Mouse (Mus musculus) forebrain, embryonic 15.5 days (tissue): ENCODE measurements at regions not wholly inside any gene's neighbourhood (a gene's known extent, or its start where the extent isn't known, plus 50 kb on each side); places are given as distances from the start of the nearest gene placed in this dataset.
A peak's percentile ranks its signal among the peaks of the same experiment; 100 is the strongest.

Experiments
- ATAC-seq: fragments of 200-750 bp; cut with Nextera tagmentation; replicated peaks from 2 replicates; pipeline ENCODE4 v1.8.0; 2017; ENCODE audit warnings: mild to moderate bottlenecking, moderate TSS enrichment, moderate library complexity
- H3K27ac ChIP-seq: fragments of 300-500 bp; sonication (generic); replicated peaks from 2 replicates; pipeline ENCODE4 v1.5.1; 2015; ENCODE audit warnings: mild to moderate bottlenecking, inconsistent platforms
- H3K27me3 ChIP-seq: fragments of 300-500 bp; sonication (generic); 2 replicates; pipeline ENCODE4 v1.6.1; 2015; ENCODE audit warnings: inconsistent platforms
- H3K36me3 ChIP-seq: fragments of 300-500 bp; sonication (generic); 2 replicates; pipeline ENCODE4 v1.6.1; 2015; ENCODE audit warnings: mild to moderate bottlenecking, inconsistent platforms
- H3K4me1 ChIP-seq: fragments of 300-500 bp; sonication (generic); 2 replicates; pipeline ENCODE4 v1.6.1; 2015; ENCODE audit warnings: inconsistent platforms
- H3K4me2 ChIP-seq: fragments of 300-500 bp; sonication (generic); replicated peaks from 2 replicates; pipeline ENCODE4 v1.6.1; 2015; ENCODE audit warnings: mild to moderate bottlenecking, inconsistent platforms
- H3K4me3 ChIP-seq: fragments of 300-500 bp; sonication (generic); 2 replicates; pipeline ENCODE4 v1.5.1; 2015; ENCODE audit warnings: mild to moderate bottlenecking, inconsistent platforms
- H3K9ac ChIP-seq: fragments of 300-500 bp; sonication (generic); replicated peaks from 2 replicates; pipeline ENCODE4 v1.6.1; 2015; ENCODE audit warnings: mild to moderate bottlenecking, inconsistent platforms
- H3K9me3 ChIP-seq: fragments of 300-500 bp; sonication (generic); 2 replicates; pipeline ENCODE4 v1.6.1; 2016; ENCODE audit warnings: inconsistent platforms
- WGBS: fragments of 180-500 bp; shearing (Covaris S2); methylation state at CpG from one replicate; pipeline ENCODE4 v1.1.7; 2015; ENCODE audit warnings: mixed read lengths; 5-methylcytosine and 5-hydroxymethylcytosine counted together

DNA sequence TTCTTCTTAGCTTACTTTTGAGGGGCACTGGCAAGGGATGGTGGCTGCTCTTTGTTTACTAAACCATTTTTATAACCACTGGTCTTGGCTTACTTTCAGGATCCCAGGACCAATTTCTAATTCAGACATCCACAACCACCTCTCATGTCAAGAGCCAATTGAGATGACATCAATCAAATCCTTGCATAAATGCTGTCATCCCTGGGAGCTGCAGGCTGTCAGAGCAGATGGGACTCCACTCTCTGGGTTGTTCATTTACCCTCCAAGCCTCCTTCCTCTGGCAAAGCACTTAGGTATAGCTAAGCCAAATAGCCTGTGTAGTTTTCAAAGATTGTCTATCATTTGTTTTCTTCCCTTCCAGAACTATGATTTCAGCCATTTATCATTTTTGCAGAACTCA lies 385.0 kb upstream of the Lrrc7 start:
- H3K27ac ChIP-seq = no peak overlapping the region
- H3K9ac ChIP-seq = no peak overlapping the region
- no peak overlapping the region for H3K4me2 ChIP-seq
- H3K4me3 ChIP-seq = no peak overlapping the region
- H3K9me3 ChIP-seq = peaks cover 5% of the 10 kb centered on the region; the same call in 1 of the 2 replicates
- ATAC-seq = peak; percentile 78
- H3K27me3 ChIP-seq = no peaks in the 10 kb centered on the region
- no peaks in the 10 kb centered on the region for H3K4me1 ChIP-seq
- H3K36me3 ChIP-seq = no peaks in the 10 kb centered on the region

DNA sequence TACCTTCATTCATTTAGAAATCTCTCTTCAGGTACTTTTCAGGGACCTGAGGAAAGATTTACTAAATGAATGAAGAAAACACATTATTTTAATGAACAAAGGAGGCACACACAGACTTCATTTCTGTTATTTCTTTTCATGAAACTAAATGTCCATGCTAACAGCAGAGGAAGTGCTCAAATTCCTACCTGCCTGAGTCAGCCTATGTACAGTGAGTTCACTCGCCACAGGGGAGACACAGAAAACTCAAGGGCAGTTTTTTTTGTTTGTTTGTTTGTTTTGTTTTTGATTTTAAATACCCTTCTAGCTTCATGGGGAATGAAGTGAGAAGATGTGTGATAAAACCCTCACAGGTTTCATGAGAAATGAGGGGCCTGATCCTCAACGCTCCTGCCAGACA lies 343.1 kb upstream of the Lrrc7 start:
- Histone ChIP-seq H3K4me2 (no peak overlapping the region), H3K4me3 (no peak overlapping the region), H3K36me3 (no peaks in the 10 kb centered on the region), H3K9ac (no peak overlapping the region), H3K27ac (no peak overlapping the region), H3K27me3 (no peaks in the 10 kb centered on the region), H3K4me1 (no peaks in the 10 kb centered on the region), H3K9me3 (no peaks in the 10 kb centered on the region)
- WGBS = 72% methylated on average over 2 of the region's 2 CpGs
- no peak for ATAC-seq

DNA sequence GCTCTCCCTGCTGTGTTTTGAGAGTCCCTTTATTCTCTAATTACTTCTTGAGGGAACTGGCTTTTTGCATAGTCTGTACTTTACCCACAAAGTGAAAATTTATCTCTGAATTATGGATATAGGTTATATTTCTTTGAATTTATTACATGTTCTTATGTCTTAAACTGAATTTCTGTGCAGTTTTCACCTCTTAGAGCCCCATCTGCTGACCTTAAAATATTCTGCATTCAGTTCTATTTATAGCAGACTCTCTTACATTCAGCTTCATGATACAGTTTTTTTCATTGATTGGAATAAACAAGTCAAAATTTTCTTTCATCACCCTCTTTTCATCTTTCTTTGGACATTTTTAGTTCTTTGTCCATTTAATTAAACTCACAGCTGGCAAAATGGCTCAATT lies 337.4 kb upstream of the Lrrc7 start:
- Histone ChIP-seq H3K27ac (no peak overlapping the region), H3K9me3 (no peaks in the 10 kb centered on the region), H3K27me3 (no peaks in the 10 kb centered on the region), H3K4me2 (no peak overlapping the region), H3K9ac (no peak overlapping the region), H3K4me1 (no peaks in the 10 kb centered on the region), H3K4me3 (no peak overlapping the region), H3K36me3 (no peaks in the 10 kb centered on the region)
- no peak for ATAC-seq

DNA sequence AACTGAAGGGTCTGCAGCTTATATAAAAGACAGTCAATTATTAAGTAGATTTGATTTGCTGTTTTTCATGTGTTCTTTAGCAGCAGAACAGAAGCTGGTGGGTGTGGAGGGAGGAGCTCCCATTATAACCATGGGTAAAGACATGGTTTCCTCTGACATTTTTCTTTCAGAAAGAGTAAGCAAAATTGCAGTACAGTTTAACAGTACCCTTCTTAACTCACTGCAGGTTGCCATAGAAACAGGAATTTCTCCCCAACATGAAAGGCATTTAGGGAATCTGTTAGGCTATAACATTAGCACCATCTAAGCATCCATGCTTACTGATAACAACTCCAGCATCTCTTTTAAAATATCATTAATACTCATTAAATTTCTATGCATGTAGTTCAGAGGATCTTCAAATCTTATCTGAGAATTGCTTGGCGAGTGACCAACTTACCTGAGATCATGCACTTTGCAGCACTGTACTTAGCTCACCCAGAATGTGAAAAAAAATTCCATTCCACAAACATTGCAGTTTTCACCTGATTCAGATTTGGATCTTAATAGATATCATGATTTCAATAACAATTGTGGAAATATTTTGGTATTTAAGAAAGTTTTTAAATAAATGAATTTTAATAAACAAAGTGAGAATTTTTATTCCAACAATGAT lies 324.8 kb upstream of the Lrrc7 start:
- no peak overlapping the region for H3K4me3 ChIP-seq
- peaks cover 13% of the 10 kb centered on the region for H3K4me1 ChIP-seq
- 68% methylated on average over 1 of the region's 1 CpGs for WGBS
- no peaks in the 10 kb centered on the region for H3K36me3 ChIP-seq
- ATAC-seq = peak; percentile 91
- no peak overlapping the region for H3K4me2 ChIP-seq
- peak overlapping the region; percentile 72 for H3K27ac ChIP-seq
- no peaks in the 10 kb centered on the region for H3K27me3 ChIP-seq
- H3K9ac ChIP-seq = no peak overlapping the region
- no peaks in the 10 kb centered on the region for H3K9me3 ChIP-seq

DNA sequence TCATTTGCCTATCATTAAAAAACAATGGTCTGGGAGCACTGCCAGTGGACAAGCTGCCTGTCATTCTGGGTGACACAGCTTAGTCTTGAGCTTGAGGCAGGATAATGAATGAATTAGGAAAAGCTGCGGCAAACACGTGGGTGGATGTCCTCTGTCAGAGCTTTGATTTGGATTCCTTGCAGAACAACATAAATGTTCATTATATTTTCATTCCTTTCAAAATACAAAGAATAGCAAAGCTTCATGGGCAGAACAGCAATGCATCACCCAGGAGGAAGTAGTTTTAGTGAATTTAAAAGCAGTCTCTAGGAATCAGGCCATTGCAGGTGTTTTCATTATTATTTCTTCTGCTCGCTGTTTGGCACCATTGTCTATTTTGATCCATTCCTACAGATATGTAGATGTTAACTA lies 324.3 kb upstream of the Lrrc7 start:
- Histone ChIP-seq H3K27ac (peak overlapping the region; percentile 72), H3K27me3 (no peaks in the 10 kb centered on the region), H3K4me3 (no peak overlapping the region), H3K9me3 (no peaks in the 10 kb centered on the region), H3K4me2 (no peak overlapping the region), H3K4me1 (peaks cover 13% of the 10 kb centered on the region), H3K36me3 (no peaks in the 10 kb centered on the region), H3K9ac (no peak overlapping the region)
- ATAC-seq = peak; percentile 90
- 25% methylated on average over 3 of the region's 3 CpGs for WGBS
